Mouse (Mus musculus) fat pad, adult 2 months (tissue): ENCODE measurements around the gene Gatd1.
A peak's percentile ranks its signal among the peaks of the same experiment; 100 is the strongest.
"Not testable (repeated sequence)": the region's sequence is repeated elsewhere in the genome, so short reads cannot be mapped to it uniquely, and the experiment has no call there.

Experiments used
- DNase-seq: peaks from one replicate; pipeline ENCODE4 v3.0.0-alpha.2; 2011; ENCODE audit warnings: low read depth, low spot score; ENCODE audit errors: extremely low read depth

The Gatd1 gene

DNA sequence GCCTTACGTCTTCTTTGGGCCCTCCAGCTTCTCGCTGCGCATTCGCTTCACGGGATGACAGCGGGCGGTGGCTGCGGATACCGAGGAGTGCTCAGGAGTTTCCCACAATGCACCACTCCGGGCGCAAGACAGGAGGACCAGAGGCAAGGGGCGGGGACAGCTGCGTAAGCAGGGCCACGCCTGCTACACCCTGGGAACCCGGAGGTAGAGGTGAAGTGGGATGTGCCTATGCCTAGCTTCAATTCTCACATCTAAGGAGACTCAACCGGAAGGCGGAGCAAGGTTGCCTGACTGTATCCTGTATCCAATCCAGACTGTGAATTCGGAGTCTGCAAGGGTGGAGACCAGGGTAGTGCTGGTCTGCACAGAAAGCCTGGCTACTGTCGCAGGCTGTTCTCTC, 15.4 kb upstream of the Gatd1 start, which contains the start of gene Cend1:
Gene Cend1 (minus strand): TSS at position 182 of the 400 bp plus-strand sequence.
- no peak for DNase-seq

DNA sequence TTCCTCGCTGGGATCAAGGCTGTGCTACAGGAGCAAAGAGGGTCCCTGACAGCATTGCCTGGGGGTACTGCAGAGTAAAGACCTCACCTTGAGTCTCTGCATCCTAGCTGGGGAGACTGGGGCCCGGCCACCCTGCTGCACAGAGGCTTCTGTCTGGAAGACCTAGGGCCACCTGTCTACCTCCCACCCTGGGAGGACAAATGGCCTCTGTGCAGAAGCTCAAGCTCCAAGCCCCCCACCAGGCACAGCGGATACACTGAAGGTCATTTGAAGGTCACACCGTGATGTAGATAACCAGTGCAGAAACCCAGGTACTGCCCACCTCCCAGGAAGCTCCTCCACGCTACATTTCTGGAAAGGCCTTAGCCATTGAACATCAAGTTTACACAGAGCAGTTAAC, 14.8 kb upstream of the Gatd1 start:
- DNase-seq = no peak

DNA sequence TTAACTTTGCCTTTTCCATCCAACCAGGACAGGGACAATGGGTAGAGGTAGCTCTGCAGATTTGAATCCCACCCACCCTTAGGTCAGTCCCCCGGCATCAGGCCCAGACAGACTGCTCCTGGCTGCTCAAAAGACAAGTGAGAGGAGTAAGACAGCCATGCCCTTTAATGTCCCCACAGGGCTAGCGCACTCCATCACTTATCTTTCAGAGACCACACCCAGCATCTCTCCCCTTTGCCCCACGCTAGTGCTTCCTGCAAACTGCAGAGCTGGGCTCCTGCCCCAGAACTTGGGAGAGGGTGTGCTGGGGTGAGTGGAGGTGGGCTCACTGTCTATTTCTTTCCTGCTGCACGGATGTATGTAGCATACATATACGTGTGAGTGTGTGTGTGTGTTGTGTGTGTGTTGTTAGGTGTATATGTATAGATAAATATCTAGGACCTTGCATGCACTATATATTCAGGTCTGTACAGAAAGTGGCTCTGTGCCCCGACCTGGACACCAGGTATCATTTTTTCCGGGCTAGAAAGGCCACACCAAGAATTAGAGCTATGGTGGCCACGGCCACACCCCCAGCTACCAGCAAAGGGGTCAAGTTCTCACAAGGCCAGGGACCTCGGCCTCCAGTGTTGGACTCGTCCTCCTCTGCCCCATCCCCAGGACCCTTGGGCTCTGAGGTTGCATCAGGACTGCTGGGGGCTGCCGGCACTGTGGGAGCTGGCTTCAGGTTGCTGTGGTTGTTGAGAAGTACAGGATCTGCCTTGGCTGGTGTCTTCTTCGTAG, 13.2 kb upstream of the Gatd1 start:
- no peak for DNase-seq

DNA sequence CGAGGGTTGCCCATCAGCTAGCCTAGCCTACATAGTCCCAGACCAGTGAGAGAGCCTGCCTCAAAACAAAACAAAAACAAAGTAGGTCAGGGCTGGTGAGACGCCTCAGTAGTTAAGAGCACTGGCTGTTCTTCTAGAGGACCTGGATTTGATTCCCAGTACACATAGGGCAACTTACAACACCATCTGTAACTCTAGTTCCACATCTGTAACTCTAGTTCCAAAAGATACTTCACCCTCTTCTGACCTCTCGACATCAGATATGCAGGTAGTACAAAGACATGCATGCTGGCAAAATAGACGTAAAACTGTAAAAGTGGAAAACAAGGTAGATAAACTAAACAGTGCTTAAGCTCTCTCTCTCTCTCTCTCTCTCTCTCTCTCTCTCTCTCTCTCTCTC, 9.9 kb upstream of the Gatd1 start:
- DNase-seq = no peak

DNA sequence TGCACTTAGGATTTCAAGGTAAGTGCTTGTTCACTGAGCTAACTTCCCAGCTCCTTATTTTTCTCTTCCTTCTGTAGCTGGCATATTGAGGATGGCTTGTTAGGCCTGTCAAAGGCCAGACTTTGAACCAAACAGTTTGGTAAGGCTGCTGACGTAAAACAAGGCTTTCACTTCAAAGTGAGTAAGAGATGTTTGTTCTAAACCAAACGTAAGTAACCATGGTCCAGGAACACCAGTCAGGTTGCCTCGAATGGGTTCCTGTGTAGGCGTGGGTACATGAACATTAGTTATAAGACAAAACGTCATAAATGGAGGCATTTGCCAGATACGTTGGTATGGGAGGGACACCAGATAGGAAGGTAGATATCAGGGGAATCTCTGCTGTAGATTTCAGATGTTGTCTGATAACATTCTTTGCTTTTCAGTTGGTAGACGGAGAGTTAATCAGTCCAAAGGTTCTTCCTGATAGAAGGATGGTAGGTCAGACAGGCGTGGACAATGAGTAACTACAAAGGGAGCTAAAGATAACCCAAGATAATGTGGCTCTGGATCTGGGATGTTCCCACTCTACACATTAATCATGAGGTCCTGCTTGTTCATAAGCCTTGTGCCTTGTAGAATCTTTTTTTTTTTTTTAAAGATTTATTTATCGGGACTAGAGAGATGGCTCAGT, 6.2 kb upstream of the Gatd1 start:
- no peak for DNase-seq

- DNase-seq = no peak
These were observed 5.0 kb upstream of the Gatd1 start for GRCm38 (mm10) chr7:141418970-141419369.

DNA sequence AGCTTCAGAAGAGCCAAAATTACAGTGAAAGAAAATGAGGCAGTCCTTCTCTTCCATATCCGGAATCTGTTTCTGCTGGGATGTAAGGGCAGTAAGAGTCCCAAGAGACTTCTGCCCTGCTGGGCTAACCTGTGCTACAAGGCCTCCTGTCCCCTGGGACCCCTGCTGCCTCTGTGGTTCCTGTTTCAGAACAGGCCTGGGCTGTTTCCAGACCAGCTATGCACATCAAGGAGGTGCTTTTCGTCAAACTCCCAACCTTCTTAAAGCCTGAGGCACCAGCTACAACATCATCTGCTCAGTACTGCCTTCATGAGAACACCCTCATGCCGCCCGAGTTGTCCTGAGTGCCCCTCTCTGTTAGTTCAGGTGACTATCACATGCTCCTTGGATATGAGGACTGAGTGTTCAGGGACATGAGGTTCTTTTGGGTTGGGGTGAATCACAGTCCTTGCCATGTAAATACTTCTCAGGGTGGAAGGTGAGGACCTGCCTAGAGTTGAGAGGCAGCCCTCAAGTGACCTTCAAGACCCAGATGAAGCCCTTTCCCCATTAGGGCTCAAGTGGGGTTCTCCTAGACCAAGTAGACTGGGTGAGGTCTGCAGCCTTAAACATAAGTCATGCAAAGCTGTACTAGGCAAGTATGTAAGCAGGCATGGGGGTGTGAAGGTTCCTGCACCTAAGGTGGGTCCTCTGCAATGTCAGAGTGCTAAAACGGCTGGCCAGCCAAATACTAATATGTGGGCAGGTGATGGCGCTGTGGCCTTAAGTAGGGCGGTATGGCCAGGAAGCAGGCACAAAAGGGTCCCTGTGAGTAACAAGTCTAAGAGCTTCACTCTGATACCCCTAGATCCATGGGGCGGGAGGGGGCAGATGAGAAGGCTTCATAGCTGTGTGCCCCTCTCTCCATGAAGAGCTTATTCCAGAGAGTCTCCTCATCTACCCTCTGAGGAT, 4.1 kb upstream of the Gatd1 start:
- DNase-seq = no peak

DNA sequence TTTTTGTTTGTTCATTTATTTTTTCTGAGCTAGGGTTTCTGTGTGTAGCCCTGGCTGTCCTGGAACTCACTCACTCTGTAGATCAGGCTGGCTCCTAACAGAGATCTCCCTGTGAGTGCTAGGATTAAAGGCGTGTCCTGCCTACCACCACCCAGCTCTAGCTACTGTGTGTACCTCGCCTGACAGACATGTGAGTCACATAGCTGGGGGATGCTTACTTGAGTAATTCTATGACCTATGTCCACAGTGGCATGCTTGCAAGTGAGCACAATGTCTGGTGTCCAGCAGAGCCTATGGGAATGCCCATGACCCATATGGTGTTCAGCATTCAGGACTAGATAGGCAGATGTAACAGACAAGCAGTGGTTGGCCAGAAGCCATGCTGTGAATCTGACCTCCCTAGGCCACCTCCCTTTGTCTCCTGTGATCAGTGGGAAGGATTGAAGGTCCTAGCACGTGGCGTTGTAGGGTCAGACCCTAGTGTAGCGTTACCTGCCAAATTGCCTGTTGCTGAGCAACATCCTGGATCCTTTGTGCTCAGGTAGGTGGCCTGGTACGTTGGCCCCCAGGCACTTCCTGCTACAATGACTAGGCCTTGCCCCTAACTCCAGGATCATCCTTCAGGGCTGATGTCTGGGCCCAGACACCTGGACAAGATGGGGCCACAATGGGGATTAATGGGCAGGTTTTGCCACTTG, 2.4 kb upstream of the Gatd1 start:
- no peak for DNase-seq

- no peak for DNase-seq
These were observed 605 bp downstream of the Gatd1 start for GRCm38 (mm10) chr7:141413331-141413730.

DNA sequence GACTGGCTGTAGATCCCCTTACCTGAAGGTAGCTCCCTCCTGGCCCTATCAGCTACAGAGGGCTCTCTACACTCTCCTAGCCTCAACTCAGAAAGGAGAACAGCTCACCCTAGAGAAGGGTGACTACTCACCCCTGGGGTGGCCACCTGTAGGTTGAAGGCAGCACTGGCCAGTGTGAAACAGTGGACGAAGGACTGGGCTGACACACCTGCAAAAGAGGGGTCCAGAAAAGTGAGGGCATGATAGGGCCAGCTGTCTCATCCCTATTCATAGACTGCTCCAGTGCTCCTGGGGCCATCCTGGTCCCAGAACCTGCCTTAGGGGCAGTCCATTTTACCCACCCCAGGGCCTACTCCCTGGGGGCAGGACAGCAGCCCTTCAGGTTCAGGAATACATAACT, 2.3 kb downstream of the Gatd1 start:
- no peak for DNase-seq

GRCm38 (mm10) chr7:141410631-141411030, 3.3 kb downstream of the Gatd1 start:
- DNase-seq = no peak

- no peak for DNase-seq
These were observed 5.1 kb downstream of the Gatd1 start for GRCm38 (mm10) chr7:141408833-141409232.

DNA sequence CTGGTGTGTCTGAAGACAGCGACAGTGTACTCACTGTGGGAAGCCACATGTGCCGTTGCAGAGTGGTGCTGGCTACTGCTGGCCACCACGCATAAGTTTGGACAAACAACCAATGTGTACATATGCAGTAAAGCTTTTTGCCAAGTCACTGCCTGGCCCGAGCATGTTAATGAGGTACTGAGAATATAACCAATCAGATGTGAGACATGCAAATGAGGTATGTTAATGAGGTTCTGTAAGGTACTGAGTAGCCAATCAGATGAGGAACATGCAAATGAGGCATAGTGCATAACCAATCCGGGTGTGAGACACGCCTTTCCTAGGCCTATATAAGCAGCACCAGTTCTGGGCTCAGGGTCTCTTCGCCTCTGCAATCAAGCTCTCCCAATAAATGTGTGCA, 6.3 kb downstream of the Gatd1 start:
- not testable (repeated sequence) for DNase-seq

- DNase-seq = no peak
These were observed 8.5 kb downstream of the Gatd1 start for GRCm38 (mm10) chr7:141405466-141405865.

DNA sequence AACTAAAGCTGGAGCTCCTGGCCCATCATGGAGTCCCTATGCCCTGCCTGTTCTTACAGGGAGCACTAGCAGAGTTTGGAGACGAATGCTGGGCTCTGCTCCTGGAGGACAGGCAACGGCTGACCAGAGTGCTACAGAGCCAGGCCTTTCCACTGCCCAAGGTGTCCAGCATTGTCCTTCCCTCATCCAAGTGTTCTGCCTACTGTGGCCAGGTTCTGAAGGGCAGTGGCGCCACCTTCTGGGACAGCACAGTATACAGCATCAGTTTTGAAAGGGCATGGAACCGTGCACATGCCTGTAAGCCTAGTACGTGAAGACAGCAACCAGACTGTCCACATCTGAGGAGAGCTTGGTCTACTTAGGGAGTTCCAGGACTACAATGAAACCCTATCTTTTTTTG, 10.6 kb downstream of the Gatd1 start:
- no peak for DNase-seq

- no peak for DNase-seq
These were observed 18.6 kb downstream of the Gatd1 start for GRCm38 (mm10) chr7:141395348-141395747.

- DNase-seq = no peak
These were observed 19.2 kb downstream of the Gatd1 start for GRCm38 (mm10) chr7:141394771-141395170.

DNA sequence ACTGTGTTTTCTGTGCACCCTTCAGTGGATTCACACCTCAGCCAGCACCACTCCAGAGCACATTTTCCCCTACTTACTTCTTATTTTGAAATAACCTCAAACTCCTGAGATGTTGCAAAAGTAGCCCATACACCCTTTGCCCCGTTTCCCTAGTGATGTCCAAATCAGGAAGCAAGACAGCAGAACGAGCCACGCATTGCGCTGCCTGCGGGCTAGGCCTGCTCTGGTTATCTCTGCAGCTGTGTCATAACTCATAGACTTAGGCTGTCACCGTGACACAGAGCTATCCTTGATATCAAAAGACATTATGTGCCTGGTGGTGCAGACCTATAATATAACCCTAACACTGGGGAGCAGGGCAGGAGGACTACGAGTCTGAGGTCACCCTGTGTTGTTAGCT, 19.8 kb downstream of the Gatd1 start:
- DNase-seq = peak; percentile 79

DNA sequence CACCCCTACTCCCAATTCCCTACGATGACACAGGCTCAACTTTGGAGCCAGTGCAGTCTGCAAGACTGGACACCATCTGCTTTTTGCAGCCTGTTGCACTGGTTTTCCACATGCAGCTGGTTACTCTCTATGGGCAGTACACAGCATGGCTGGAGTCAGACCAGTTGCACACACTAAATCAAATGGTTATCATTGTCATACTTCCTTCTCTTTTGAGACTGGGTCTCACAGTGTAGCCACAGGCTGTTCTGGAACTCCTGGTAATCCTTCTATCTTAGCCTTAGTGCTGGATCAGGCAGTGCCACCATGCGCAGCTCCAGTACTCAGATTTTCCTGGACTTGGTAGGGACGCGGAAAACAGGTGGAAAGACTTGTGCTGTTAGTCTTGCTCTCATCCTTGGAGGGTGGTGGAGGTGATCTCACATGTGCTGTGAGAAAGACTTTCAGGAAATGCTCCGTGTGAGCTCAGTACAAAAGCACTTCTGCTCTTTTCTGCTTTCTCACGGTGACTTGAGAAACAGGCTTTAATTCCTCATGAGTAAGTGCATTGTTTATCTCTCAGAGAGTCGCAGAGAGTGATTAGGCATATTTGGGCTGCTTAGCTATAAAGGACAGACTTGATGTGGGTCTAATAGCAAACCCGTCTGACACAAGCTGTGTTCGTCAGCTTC, 21.2 kb downstream of the Gatd1 start:
- no peak for DNase-seq
